Mouse (Mus musculus) forebrain, embryonic 15.5 days (tissue): Measurements from ENCODE around the gene Csf3. TPM values are rescaled to one million over a fixed set of nuclear protein-coding genes. Genes with fewer than 3 reads are reported as not detected.
"Not testable (repeated sequence)": the region's sequence is repeated elsewhere in the genome, so short reads cannot be mapped to it uniquely, and the experiment has no call there.

Experiments
- ATAC-seq: fragments of 200-750 bp; cut with Nextera tagmentation; replicated peaks from 2 replicates; pipeline ENCODE4 v1.8.0; 2017; ENCODE audit warnings: mild to moderate bottlenecking, moderate TSS enrichment, moderate library complexity
- H3K27ac ChIP-seq: fragments of 300-500 bp; sonication (generic); replicated peaks from 2 replicates; pipeline ENCODE4 v1.5.1; 2015; ENCODE audit warnings: mild to moderate bottlenecking, inconsistent platforms
- H3K27me3 ChIP-seq: fragments of 300-500 bp; sonication (generic); 2 replicates; pipeline ENCODE4 v1.6.1; 2015; ENCODE audit warnings: inconsistent platforms
- H3K36me3 ChIP-seq: fragments of 300-500 bp; sonication (generic); 2 replicates; pipeline ENCODE4 v1.6.1; 2015; ENCODE audit warnings: mild to moderate bottlenecking, inconsistent platforms
- H3K4me1 ChIP-seq: fragments of 300-500 bp; sonication (generic); 2 replicates; pipeline ENCODE4 v1.6.1; 2015; ENCODE audit warnings: inconsistent platforms
- H3K4me2 ChIP-seq: fragments of 300-500 bp; sonication (generic); replicated peaks from 2 replicates; pipeline ENCODE4 v1.6.1; 2015; ENCODE audit warnings: mild to moderate bottlenecking, inconsistent platforms
- H3K4me3 ChIP-seq: fragments of 300-500 bp; sonication (generic); 2 replicates; pipeline ENCODE4 v1.5.1; 2015; ENCODE audit warnings: mild to moderate bottlenecking, inconsistent platforms
- H3K9ac ChIP-seq: fragments of 300-500 bp; sonication (generic); replicated peaks from 2 replicates; pipeline ENCODE4 v1.6.1; 2015; ENCODE audit warnings: mild to moderate bottlenecking, inconsistent platforms
- H3K9me3 ChIP-seq: fragments of 300-500 bp; sonication (generic); 2 replicates; pipeline ENCODE4 v1.6.1; 2016; ENCODE audit warnings: inconsistent platforms
- WGBS: fragments of 180-500 bp; shearing (Covaris S2); methylation state at CpG from one replicate; pipeline ENCODE4 v1.1.7; 2015; ENCODE audit warnings: mixed read lengths; 5-methylcytosine and 5-hydroxymethylcytosine counted together
- polyA plus RNA-seq: library from polyadenylated mRNA; unstranded; fragments of >200 nt; fragmentation: Nextera tagmentation; extraction: Ambion mirVana; gene quantifications from 2 replicates; pipeline ENCODE4 v1.2.1, GENCODE M21; 2015

The Csf3 gene
- polyA plus RNA-seq: not detected in 2 replicates

GRCm38 (mm10) chr11:98701213-98701670, at the start of gene Csf3:
Gene Csf3 (plus strand): TSS chr11:98701263.
- no peak within 1 kb of the TSS for H3K27ac ChIP-seq
- H3K36me3 ChIP-seq: peaks cover 27% of the 10 kb centered on the region
- H3K9ac ChIP-seq: no peak within 1 kb of the TSS
- H3K4me1 ChIP-seq: 0 out of 2 replicates have a peak, but pooled peaks cover 3% of the 10 kb centered on the region
- no peaks in the 10 kb centered on the region for H3K9me3 ChIP-seq
- H3K4me2 ChIP-seq: no peak within 1 kb of the TSS
- H3K27me3 ChIP-seq: no peaks in the 10 kb centered on the region
- 33% methylated on average over 10 of the region's 10 CpGs for WGBS
- no peak for ATAC-seq
- no peak within 1 kb of the TSS for H3K4me3 ChIP-seq

DNA sequence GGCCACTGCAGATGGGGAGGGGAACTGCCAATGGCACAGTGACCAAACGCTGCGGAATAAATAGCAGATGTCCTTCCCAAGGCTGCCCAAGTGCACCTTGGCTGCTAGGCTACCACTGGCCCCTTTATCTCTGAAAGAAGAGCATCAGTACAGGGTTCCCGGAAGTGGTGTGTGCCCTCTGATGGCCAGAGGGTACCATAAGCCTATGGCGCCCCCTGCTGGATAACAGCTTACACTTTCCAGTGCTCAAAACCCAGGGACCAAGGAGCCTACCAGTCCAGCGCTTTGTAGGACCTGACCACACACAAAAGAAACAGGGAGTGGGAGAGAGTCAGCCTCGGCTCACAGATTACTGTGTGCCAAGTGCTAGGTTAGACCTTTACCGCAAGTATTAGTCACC, 46.0 kb upstream of the Csf3 start:
- not testable (repeated sequence) for H3K27ac ChIP-seq, H3K4me1 ChIP-seq, H3K27me3 ChIP-seq, H3K4me2 ChIP-seq, H3K9ac ChIP-seq, ATAC-seq, H3K36me3 ChIP-seq, H3K4me3 ChIP-seq, H3K9me3 ChIP-seq
- 15% methylated on average over 7 of the region's 7 CpGs for WGBS

- no peaks in the 10 kb centered on the region for H3K9me3 ChIP-seq
- H3K4me1 ChIP-seq: 0 out of 2 replicates have a peak, but pooled peaks cover 4% of the 10 kb centered on the region
- no peaks in the 10 kb centered on the region for H3K36me3 ChIP-seq
- no peak overlapping the region for H3K9ac ChIP-seq
- H3K27me3 ChIP-seq: no peaks in the 10 kb centered on the region
- no peak overlapping the region for H3K27ac ChIP-seq
- 11% methylated on average over 6 of the region's 6 CpGs for WGBS
- H3K4me3 ChIP-seq: no peak overlapping the region
- peak overlapping the region; percentile 9; the same call in 1 of the 2 replicates for H3K4me2 ChIP-seq
- peak; percentile 70; the same call in 1 of the 2 replicates for ATAC-seq
Measured at GRCm38 (mm10) chr11:98660517-98660916, 40.5 kb upstream of the Csf3 start.

- no peak for ATAC-seq
- Histone ChIP-seq H3K4me3 (no peak within 1 kb of the TSS), H3K27me3 (0 out of 2 replicates have a peak, but pooled peaks cover 6% of the 10 kb centered on the region), H3K36me3 (no peaks in the 10 kb centered on the region), H3K4me2 (no peak within 1 kb of the TSS), H3K9ac (no peak within 1 kb of the TSS), H3K27ac (no peak within 1 kb of the TSS), H3K4me1 (0 out of 2 replicates have a peak, but pooled peaks cover 4% of the 10 kb centered on the region), H3K9me3 (no peaks in the 10 kb centered on the region)
- 25% methylated on average over 4 of the region's 4 CpGs for WGBS
Measured at GRCm38 (mm10) chr11:98664091-98664490, 37.0 kb upstream of the Csf3 start, which contains the start of gene Gsdma. Gene Gsdma (plus strand): TSS chr11:98664351.

GRCm38 (mm10) chr11:98668984-98669383, 32.1 kb upstream of the Csf3 start:
- H3K4me3 ChIP-seq: no peak overlapping the region
- no peak overlapping the region for H3K4me2 ChIP-seq
- H3K4me1 ChIP-seq: no peaks in the 10 kb centered on the region
- H3K27me3 ChIP-seq: 0 out of 2 replicates have a peak, but pooled peaks cover 6% of the 10 kb centered on the region
- no peaks in the 10 kb centered on the region for H3K9me3 ChIP-seq
- H3K27ac ChIP-seq: no peak overlapping the region
- H3K36me3 ChIP-seq: no peaks in the 10 kb centered on the region
- WGBS: 66% methylated on average over 2 of the region's 2 CpGs
- no peak for ATAC-seq
- no peak overlapping the region for H3K9ac ChIP-seq

- Histone ChIP-seq H3K9me3 (no peaks in the 10 kb centered on the region), H3K27me3 (0 out of 2 replicates have a peak, but pooled peaks cover 6% of the 10 kb centered on the region), H3K36me3 (no peaks in the 10 kb centered on the region), H3K4me2 (no peak overlapping the region), H3K9ac (no peak overlapping the region), H3K4me1 (no peaks in the 10 kb centered on the region), H3K27ac (no peak overlapping the region), H3K4me3 (no peak overlapping the region)
- ATAC-seq: no peak
- 80% methylated on average over 3 of the region's 3 CpGs for WGBS
Measured at GRCm38 (mm10) chr11:98671284-98671815, 29.7 kb upstream of the Csf3 start.

DNA sequence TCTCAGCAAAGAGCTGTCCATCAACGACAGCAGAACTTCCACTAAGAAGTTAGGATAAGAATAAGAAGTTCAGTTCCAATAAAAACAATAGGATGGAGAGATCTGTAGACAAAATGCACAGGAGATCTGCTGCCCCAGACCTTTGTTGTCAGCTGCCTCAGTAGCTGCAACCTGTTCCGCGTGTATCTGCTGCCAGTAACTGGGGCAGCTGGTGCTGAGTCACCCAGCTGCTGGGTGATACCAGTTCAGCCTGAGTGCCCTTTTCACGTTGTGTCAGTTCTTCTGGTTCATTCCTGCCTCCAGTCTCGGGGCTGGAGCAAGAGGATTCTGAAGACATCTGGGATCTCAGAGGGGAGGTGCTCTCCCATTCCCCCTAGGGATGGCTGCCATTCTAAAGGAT, 29.2 kb upstream of the Csf3 start:
- Histone ChIP-seq H3K4me2 (no peak overlapping the region), H3K36me3 (no peaks in the 10 kb centered on the region), H3K9me3 (no peaks in the 10 kb centered on the region), H3K4me3 (no peak overlapping the region), H3K9ac (no peak overlapping the region), H3K27me3 (0 out of 2 replicates have a peak, but pooled peaks cover 3% of the 10 kb centered on the region), H3K27ac (no peak overlapping the region), H3K4me1 (no peaks in the 10 kb centered on the region)
- ATAC-seq: no peak
- WGBS: 61% methylated on average over 5 of the region's 5 CpGs

GRCm38 (mm10) chr11:98672482-98672881, 28.6 kb upstream of the Csf3 start:
- Histone ChIP-seq H3K9ac (no peak overlapping the region), H3K27ac (no peak overlapping the region), H3K36me3 (no peaks in the 10 kb centered on the region), H3K27me3 (0 out of 2 replicates have a peak, but pooled peaks cover 3% of the 10 kb centered on the region), H3K4me3 (no peak overlapping the region), H3K4me1 (no peaks in the 10 kb centered on the region), H3K9me3 (no peaks in the 10 kb centered on the region), H3K4me2 (no peak overlapping the region)
- 87% methylated on average over 5 of the region's 5 CpGs for WGBS
- no peak for ATAC-seq

- not testable (repeated sequence) for H3K9ac ChIP-seq, H3K27me3 ChIP-seq, ATAC-seq, H3K36me3 ChIP-seq, H3K4me3 ChIP-seq, H3K4me1 ChIP-seq, H3K4me2 ChIP-seq, H3K9me3 ChIP-seq, H3K27ac ChIP-seq
- WGBS: 6% methylated on average over 7 of the region's 7 CpGs
Measured at GRCm38 (mm10) chr11:98673136-98673535, 27.9 kb upstream of the Csf3 start.

DNA sequence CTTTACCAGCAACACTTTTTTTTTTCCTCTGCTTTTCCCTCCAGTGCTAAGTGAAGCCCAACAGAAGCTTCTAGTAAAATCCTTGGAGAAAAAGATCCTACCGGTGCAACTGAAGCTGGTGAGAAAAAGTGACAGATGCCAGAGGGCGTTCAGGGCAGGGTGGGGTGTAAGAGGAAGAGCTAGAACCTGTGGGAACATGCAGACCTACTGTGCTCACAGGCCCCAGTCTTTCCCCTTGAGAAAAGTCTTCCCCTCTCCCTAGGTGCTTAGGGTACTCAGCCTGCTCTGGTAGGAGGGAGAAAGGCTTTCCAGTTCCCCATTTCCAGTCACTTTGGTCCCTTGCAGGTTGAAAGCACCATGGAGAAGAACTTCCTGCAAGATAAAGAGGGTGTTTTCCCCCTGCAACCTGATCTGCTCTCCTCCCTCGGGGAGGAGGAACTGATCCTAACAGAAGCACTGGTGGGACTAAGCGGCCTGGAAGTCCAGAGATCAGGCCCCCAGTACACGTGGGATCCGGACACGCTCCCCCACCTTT, 25.2 kb upstream of the Csf3 start:
- Histone ChIP-seq H3K4me2 (no peak overlapping the region), H3K4me3 (no peak overlapping the region), H3K27ac (no peak overlapping the region), H3K27me3 (no peaks in the 10 kb centered on the region), H3K9me3 (no peaks in the 10 kb centered on the region), H3K9ac (no peak overlapping the region), H3K4me1 (no peaks in the 10 kb centered on the region), H3K36me3 (no peaks in the 10 kb centered on the region)
- WGBS: 51% methylated on average over 7 of the region's 7 CpGs
- ATAC-seq: no peak

DNA sequence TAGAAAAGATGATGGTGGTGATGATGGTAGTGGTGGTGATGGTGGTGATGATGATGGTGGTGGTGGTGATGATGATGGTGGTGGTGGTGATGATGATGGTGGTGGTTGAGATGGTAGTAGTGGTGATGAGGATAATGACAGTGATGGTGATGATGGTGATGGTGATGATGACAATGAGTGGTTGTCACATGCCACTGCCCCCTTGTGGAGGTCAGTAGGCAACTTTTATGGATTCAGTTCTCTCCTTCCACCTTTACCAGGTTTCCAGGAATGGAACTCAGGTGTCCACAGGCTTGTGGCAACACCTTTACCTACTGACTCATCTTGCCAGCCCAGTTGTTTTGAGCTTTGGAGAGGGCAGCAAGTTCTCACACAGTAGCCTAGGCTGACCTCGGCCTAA, 21.0 kb upstream of the Csf3 start:
- Histone ChIP-seq H3K4me1 (peaks cover 19% of the 10 kb centered on the region), H3K4me2 (no peak overlapping the region), H3K36me3 (peaks cover under 1% of the 10 kb centered on the region; the same call in 1 of the 2 replicates), H3K4me3 (no peak overlapping the region), H3K9ac (no peak overlapping the region), H3K9me3 (no peaks in the 10 kb centered on the region), H3K27me3 (no peaks in the 10 kb centered on the region), H3K27ac (no peak overlapping the region)
- ATAC-seq: no peak
- WGBS: 100% methylated on average over 1 of the region's 1 CpGs

GRCm38 (mm10) chr11:98680595-98680994, 20.5 kb upstream of the Csf3 start:
- H3K4me2 ChIP-seq: not testable (repeated sequence)

More at GRCm38 (mm10) chr11:98680595-98680994, 20.5 kb upstream of the Csf3 start:
- not testable (repeated sequence) for H3K36me3 ChIP-seq, H3K9ac ChIP-seq, H3K27me3 ChIP-seq, ATAC-seq, H3K27ac ChIP-seq, H3K4me3 ChIP-seq, H3K9me3 ChIP-seq
- H3K4me1 ChIP-seq: peaks cover 19% of the 10 kb centered on the region
- WGBS: 83% methylated on average over 4 of the region's 4 CpGs
